Mouse (Mus musculus) heart, embryonic 10.5 days (tissue): ENCODE measurements around the gene 4932414N04Rik. TPM values are rescaled to one million over a fixed set of nuclear protein-coding genes. Genes with fewer than 3 reads are reported as not detected.
"Not testable (repeated sequence)": the region's sequence is repeated elsewhere in the genome, so short reads cannot be mapped to it uniquely, and the experiment has no call there.

Source experiments
- DNase-seq: peaks from one replicate; pipeline ENCODE4 v3.0.0-alpha.2; 2017; ENCODE audit warnings: low spot score
- H3K27ac ChIP-seq: fragments of 300-500 bp; sonication (generic); 2 replicates; pipeline ENCODE4 v1.5.1; 2016; ENCODE audit warnings: mild to moderate bottlenecking
- H3K27me3 ChIP-seq: fragments of 300-500 bp; sonication (generic); 2 replicates; pipeline ENCODE4 v1.6.1; 2016; ENCODE audit warnings: mild to moderate bottlenecking; ENCODE audit not compliant: poor library complexity, insufficient read depth, severe bottlenecking
- H3K36me3 ChIP-seq: fragments of 300-500 bp; sonication (generic); 2 replicates; pipeline ENCODE4 v1.6.1; 2016; ENCODE audit warnings: mild to moderate bottlenecking, moderate library complexity
- H3K4me1 ChIP-seq: fragments of 300-500 bp; sonication (generic); 2 replicates; pipeline ENCODE4 v1.6.1; 2016; ENCODE audit warnings: mild to moderate bottlenecking
- H3K4me3 ChIP-seq: fragments of 300-500 bp; sonication (generic); 2 replicates; pipeline ENCODE4 v1.5.1; 2016; ENCODE audit warnings: mild to moderate bottlenecking, moderate library complexity
- H3K9me3 ChIP-seq: fragments of 300-500 bp; sonication (generic); 2 replicates; pipeline ENCODE4 v1.6.1; 2016; ENCODE audit warnings: mild to moderate bottlenecking, moderate library complexity
- WGBS: fragments of 180-500 bp; shearing (Covaris S2); methylation state at CpG from one replicate; pipeline ENCODE4 v1.1.7; 2016; 5-methylcytosine and 5-hydroxymethylcytosine counted together
- polyA plus RNA-seq: library from polyadenylated mRNA; unstranded; fragments of >200 nt; fragmentation: Nextera tagmentation; extraction: Ambion mirVana; gene quantifications from 2 replicates; pipeline ENCODE4 v1.2.1, GENCODE M21; 2016

Gene 4932414N04Rik
- not detected in 2 replicates for polyA plus RNA-seq

GRCm38 (mm10) chr2:68656186-68656585, at the start of gene 4932414N04Rik:
Gene 4932414N04Rik, plus strand, starts transcription at chr2:68656486.
- H3K4me3 ChIP-seq, DNase-seq, H3K4me1 ChIP-seq, H3K27me3 ChIP-seq, H3K27ac ChIP-seq, H3K9me3 ChIP-seq, H3K36me3 ChIP-seq: not testable (repeated sequence)
- 73% methylated on average over 2 of the region's 5 CpGs for WGBS

GRCm38 (mm10) chr2:68732216-68732615, 75.9 kb downstream of the 4932414N04Rik start:
- Histone ChIP-seq H3K9me3 (no peaks in the 10 kb centered on the region), H3K36me3 (no peaks in the 10 kb centered on the region), H3K4me1 (peaks cover 11% of the 10 kb centered on the region; the same call in 1 of the 2 replicates), H3K27ac (no peak overlapping the region), H3K27me3 (no peaks in the 10 kb centered on the region), H3K4me3 (no peak overlapping the region)
- DNase-seq, result no peak
- WGBS, result 15% methylated on average over 2 of the region's 2 CpGs

GRCm38 (mm10) chr2:68739772-68740739, 83.8 kb downstream of the 4932414N04Rik start:
- no peaks in the 10 kb centered on the region for H3K9me3 ChIP-seq
- H3K36me3 ChIP-seq, result no peaks in the 10 kb centered on the region
- H3K4me1 ChIP-seq, result no peaks in the 10 kb centered on the region
- no peaks in the 10 kb centered on the region for H3K27me3 ChIP-seq
- no peak overlapping the region for H3K27ac ChIP-seq
- 84% methylated on average over 5 of the region's 5 CpGs for whole genome bisulfite sequencing
- no peak for DNase-seq
- H3K4me3 ChIP-seq, result no peak overlapping the region

GRCm38 (mm10) chr2:68744599-68744998, 88.3 kb downstream of the 4932414N04Rik start:
- Histone ChIP-seq H3K27ac (no peak overlapping the region), H3K4me3 (no peak overlapping the region), H3K4me1 (no peaks in the 10 kb centered on the region), H3K27me3 (no peaks in the 10 kb centered on the region), H3K9me3 (no peaks in the 10 kb centered on the region), H3K36me3 (no peaks in the 10 kb centered on the region)
- 72% methylated on average over 4 of the region's 4 CpGs for WGBS
- no peak for DNase-seq

GRCm38 (mm10) chr2:68756179-68756578, 99.9 kb downstream of the 4932414N04Rik start:
- 72% methylated on average over 4 of the region's 4 CpGs for WGBS
- Histone ChIP-seq H3K36me3 (no peaks in the 10 kb centered on the region), H3K9me3 (no peaks in the 10 kb centered on the region), H3K27ac (no peak overlapping the region), H3K4me1 (no peaks in the 10 kb centered on the region), H3K27me3 (no peaks in the 10 kb centered on the region), H3K4me3 (no peak overlapping the region)
- DNase-seq, result no peak

- DNase-seq, result no peak
- H3K4me1 ChIP-seq, result no peaks in the 10 kb centered on the region
- WGBS, result 18% methylated on average over 6 of the region's 6 CpGs
Observed at GRCm38 (mm10) chr2:68756793-68757192, 100.5 kb downstream of the 4932414N04Rik start.

GRCm38 (mm10) chr2:68765371-68765770, 109.1 kb downstream of the 4932414N04Rik start:
- DNase-seq, result no peak
- H3K4me1 ChIP-seq, result no peaks in the 10 kb centered on the region
- no peak overlapping the region for H3K27ac ChIP-seq
- H3K36me3 ChIP-seq, result no peaks in the 10 kb centered on the region
- H3K4me3 ChIP-seq, result no peak overlapping the region
- no peaks in the 10 kb centered on the region for H3K9me3 ChIP-seq
- WGBS, result 63% methylated on average over 1 of the region's 1 CpGs
- no peaks in the 10 kb centered on the region for H3K27me3 ChIP-seq

More at GRCm38 (mm10) chr2:68756793-68757192, 100.5 kb downstream of the 4932414N04Rik start:
- Histone ChIP-seq H3K27ac (no peak overlapping the region), H3K36me3 (no peaks in the 10 kb centered on the region), H3K4me3 (no peak overlapping the region), H3K9me3 (no peaks in the 10 kb centered on the region), H3K27me3 (no peaks in the 10 kb centered on the region)

GRCm38 (mm10) chr2:68767186-68767890, 111.1 kb downstream of the 4932414N04Rik start:
- 82% methylated on average over 6 of the region's 6 CpGs for WGBS
- no peaks in the 10 kb centered on the region for H3K27me3 ChIP-seq
- no peak overlapping the region for H3K4me3 ChIP-seq
- H3K27ac ChIP-seq, result no peak overlapping the region
- no peaks in the 10 kb centered on the region for H3K4me1 ChIP-seq
- no peaks in the 10 kb centered on the region for H3K36me3 ChIP-seq
- no peaks in the 10 kb centered on the region for H3K9me3 ChIP-seq
- DNase-seq, result no peak

- Histone ChIP-seq H3K27me3 (no peaks in the 10 kb centered on the region), H3K36me3 (no peaks in the 10 kb centered on the region), H3K9me3 (no peaks in the 10 kb centered on the region), H3K4me3 (peak overlapping the region; percentile 50), H3K4me1 (peaks cover 16% of the 10 kb centered on the region), H3K27ac (peak overlapping the region; percentile 79)
- peak; percentile 74 for DNase-seq
- WGBS, result 21% methylated on average over 16 of the region's 16 CpGs
Observed at GRCm38 (mm10) chr2:68782268-68783132, 126.2 kb downstream of the 4932414N04Rik start.

GRCm38 (mm10) chr2:68783664-68784063, 127.4 kb downstream of the 4932414N04Rik start:
- H3K9me3 ChIP-seq, H3K27ac ChIP-seq, H3K4me3 ChIP-seq, H3K36me3 ChIP-seq, H3K27me3 ChIP-seq: not testable (repeated sequence)
- DNase-seq, result peak; percentile 71
- WGBS, result 87% methylated on average over 8 of the region's 8 CpGs
- peaks cover 17% of the 10 kb centered on the region for H3K4me1 ChIP-seq

- 34% methylated on average over 5 of the region's 5 CpGs for WGBS
- DNase-seq, result peak; percentile 85
- H3K9me3 ChIP-seq, result no peaks in the 10 kb centered on the region
- H3K27ac ChIP-seq, result no peak overlapping the region
- no peaks in the 10 kb centered on the region for H3K27me3 ChIP-seq
- no peaks in the 10 kb centered on the region for H3K36me3 ChIP-seq
- peaks cover 17% of the 10 kb centered on the region for H3K4me1 ChIP-seq
- no peak overlapping the region for H3K4me3 ChIP-seq
Observed at GRCm38 (mm10) chr2:68784710-68785427, 128.6 kb downstream of the 4932414N04Rik start.

- Histone ChIP-seq H3K27me3 (no peaks in the 10 kb centered on the region), H3K4me1 (peaks cover 16% of the 10 kb centered on the region), H3K27ac (no peak overlapping the region), H3K9me3 (no peaks in the 10 kb centered on the region), H3K4me3 (no peak overlapping the region), H3K36me3 (no peaks in the 10 kb centered on the region)
- WGBS, result 42% methylated on average over 3 of the region's 3 CpGs
- DNase-seq, result no peak
Observed at GRCm38 (mm10) chr2:68787161-68787675, 130.9 kb downstream of the 4932414N04Rik start.
